In genomic region chr1:90527947-90528717, GRCm38 (mm10) we compare ENCODE assay signal across 28 mouse cellular contexts.
A peak's percentile ranks its signal among the peaks of the same experiment; 100 is the strongest.
DNase-seq lines count a peak whose midpoint lies in the region; ATAC-seq and TF ChIP-seq lines count a peak whose summit lies in the region.
"Had no signal": no experiment of that assay in that cellular context is flagged by ENCODE, and none has a peak within 500 bp of the region (broad histone marks: within the 10 kb centered on the region; RNA-seq: fewer than 3 reads in every experiment).

No protein-coding gene starts in this region.

- H3K9ac ChIP-seq in ES-Bruce4 (ENCODE audit: low read depth, poor library complexity, severe bottlenecking) = no peak overlapping the region
- H3K9ac ChIP-seq in stomach, embryonic 16.5 days (ENCODE audit: low read length) = no peak overlapping the region
- H3K9ac ChIP-seq: heart, embryonic 12.5 days; hindbrain, embryonic 14.5 days; lung, embryonic 15.5 days; neural tube, embryonic 12.5 days had no signal

- no peaks in the 10 kb centered on the region for H3K27me3 ChIP-seq in ES-Bruce4 (ENCODE audit: control insufficient read depth, insufficient read depth, low read length, poor library complexity, severe bottlenecking)
- no peaks in the 10 kb centered on the region for H3K27me3 ChIP-seq in stomach, embryonic 16.5 days (ENCODE audit: control insufficient read depth, insufficient read depth, low read length)
- H3K27me3 ChIP-seq: heart, embryonic 12.5 days; lung, embryonic 15.5 days; neural tube, embryonic 12.5 days had no signal

- TF ChIP-seq CTCF in ES-Bruce4 (IDR thresholded peaks at IDR 0.05; ENCODE audit: low read depth, low read length) = no peak

- no peaks in the 10 kb centered on the region for H3K36me3 ChIP-seq in ES-Bruce4 (ENCODE audit: control insufficient read depth, insufficient read depth, low read length, poor library complexity, severe bottlenecking)
- 0 out of 2 replicates have a peak, but pooled peaks cover 3% of the 10 kb centered on the region for H3K36me3 ChIP-seq in stomach, embryonic 16.5 days (ENCODE audit: control insufficient read depth, insufficient read depth, low read length)
- H3K36me3 ChIP-seq: G1E; heart, embryonic 12.5 days; lung, embryonic 15.5 days; neural tube, embryonic 12.5 days had no signal

- DNase-seq in ES-CJ7 (ENCODE audit: low read depth, low spot score) = peak; percentile 80
- peak; percentile 42 for DNase-seq in fat pad, adult 2 months (ENCODE audit: extremely low read depth, low read depth, low spot score)
- DNase-seq in urinary bladder, adult 2 months (ENCODE audit: low spot score) = no peak
- no peak for DNase-seq in left cerebral cortex, postnatal 25 days (ENCODE audit: low spot score in 2 of 2)
- DNase-seq: adrenal gland, postnatal 36 days; B cell, adult 2 months; cerebellum, adult 18-20 months; cerebellum, postnatal 10 days; gastrocnemius, adult 2 months; gastrocnemius, postnatal 36 days; heart, adult 2 months; heart, postnatal 4 days; kidney, adult 18-20 months; kidney, postnatal 36 days; thymus, postnatal 4 days had no signal

- TF ChIP-seq EP300 in ES-Bruce4 (IDR thresholded peaks at IDR 0.05; ENCODE audit: insufficient read depth, low read depth, low read length) = no peak

- no peaks in the 10 kb centered on the region for H3K9me3 ChIP-seq in ES-Bruce4 (replicated peaks; ENCODE audit: control insufficient read depth, insufficient read depth, low read length, poor library complexity, severe bottlenecking)
- H3K9me3 ChIP-seq in stomach, embryonic 16.5 days (replicated peaks; ENCODE audit: control insufficient read depth, low read length) = no peaks in the 10 kb centered on the region; the same call in 1 of the 2 replicates
- H3K9me3 ChIP-seq: lung, embryonic 15.5 days had no signal

- no peak for ATAC-seq in stomach, embryonic 16.5 days (ENCODE audit: insufficient read depth, low FRiP score)
- ATAC-seq: forebrain, embryonic 16.5 days; inflammation-experienced regulatory T-cells, adult 6 months had no signal

- no peak overlapping the region for H3K4me2 ChIP-seq in stomach, embryonic 16.5 days (ENCODE audit: low read depth, low read length)
- H3K4me2 ChIP-seq: heart, embryonic 12.5 days; hindbrain, embryonic 14.5 days; liver, embryonic 11.5 days; lung, embryonic 15.5 days; midbrain, embryonic 11.5 days; neural tube, embryonic 12.5 days had no signal

- 56% methylated on average over 11 of the region's 11 CpGs for WGBS in stomach, embryonic 16.5 days

- no peak for TF ChIP-seq POLR2A in ES-Bruce4 (IDR thresholded peaks at IDR 0.05; ENCODE audit: insufficient read depth, low read length)

- peak overlapping the region; percentile 30; the same call in 1 of the 2 replicates for H3K27ac ChIP-seq in ES-Bruce4 (ENCODE audit: insufficient read depth, low read length)
- peak overlapping the region; percentile 63; the same call in 1 of the 2 replicates for H3K27ac ChIP-seq in stomach, embryonic 16.5 days (ENCODE audit: low read length)
- H3K27ac ChIP-seq: gastrocnemius, adult 2 months; heart, adult 2 months; hindbrain, embryonic 14.5 days; layer of hippocampus, adult 2 months; lung, embryonic 15.5 days; neural tube, embryonic 12.5 days had no signal

- H3K4me1 ChIP-seq in ES-Bruce4 (ENCODE audit: control insufficient read depth, insufficient read depth, low read length) = peaks cover 7% of the 10 kb centered on the region
- peaks cover 20% of the 10 kb centered on the region for H3K4me1 ChIP-seq in stomach, embryonic 16.5 days (ENCODE audit: control insufficient read depth, insufficient read depth, low read length)
- H3K4me1 ChIP-seq: neural tube, embryonic 12.5 days had no signal

- no peak overlapping the region for H3K4me3 ChIP-seq in ES-Bruce4 (ENCODE audit: low read depth, low read length)
- no peak overlapping the region for H3K4me3 ChIP-seq in stomach, embryonic 16.5 days (replicated peaks; ENCODE audit: low read length)
- H3K4me3 ChIP-seq: gastrocnemius, adult 2 months; heart, adult 2 months; heart, embryonic 12.5 days; layer of hippocampus, adult 2 months; lung, embryonic 15.5 days; myocyte; neural tube, embryonic 12.5 days had no signal

- intact Hi-C loops in left cerebral cortex, postnatal 25 days (cut with DNase I) = no loop called here

Comparison
In these comparisons a context has a peak if more than half of its experiments do, and no peak if none do; other contexts are left out.
1. DNase-seq: peak in ES-CJ7 (single experiment) and fat pad, adult 2 months (single experiment); none in urinary bladder, adult 2 months (single experiment) and left cerebral cortex, postnatal 25 days (0 of 2).